Mouse (Mus musculus) lung, embryonic 16.5 days (tissue): Measurements from ENCODE around the gene Aes. TPM values are rescaled to one million over a fixed set of nuclear protein-coding genes. Genes with fewer than 3 reads are reported as not detected.
A peak's percentile ranks its signal among the peaks of the same experiment; 100 is the strongest.

Experiments
- ATAC-seq: fragments of 200-750 bp; cut with Nextera tagmentation; 2 replicates; pipeline ENCODE4 v1.8.0; 2017; ENCODE audit warnings: low read depth, mild to moderate bottlenecking, moderate library complexity
- H3K27ac ChIP-seq: fragments of 300-500 bp; sonication (generic); 2 replicates; pipeline ENCODE4 v1.5.1; 2014; ENCODE audit warnings: mild to moderate bottlenecking, control low read depth, low read length
- H3K27me3 ChIP-seq: fragments of 300-500 bp; sonication (generic); 2 replicates; pipeline ENCODE4 v1.6.1; 2014; ENCODE audit warnings: low read depth, low read length, mixed read lengths; ENCODE audit not compliant: control insufficient read depth, insufficient read depth
- H3K36me3 ChIP-seq: fragments of 300-500 bp; sonication (generic); 2 replicates; pipeline ENCODE4 v1.6.1; 2014; ENCODE audit warnings: low read length; ENCODE audit not compliant: control insufficient read depth, insufficient read depth
- H3K4me1 ChIP-seq: fragments of 300-500 bp; sonication (generic); replicated peaks from 2 replicates; pipeline ENCODE4 v1.6.1; 2014; ENCODE audit warnings: low read length, mixed read lengths; ENCODE audit not compliant: control insufficient read depth, insufficient read depth
- H3K4me2 ChIP-seq: fragments of 300-500 bp; sonication (generic); 2 replicates; pipeline ENCODE4 v1.6.1; 2014; ENCODE audit warnings: low read depth, low read length, control low read depth
- H3K4me3 ChIP-seq: fragments of 300-500 bp; sonication (generic); 2 replicates; pipeline ENCODE4 v1.5.1; 2014; ENCODE audit warnings: mild to moderate bottlenecking, low read length, control low read depth
- H3K9ac ChIP-seq: fragments of 300-500 bp; sonication (generic); 2 replicates; pipeline ENCODE4 v1.6.1; 2014; ENCODE audit warnings: low read length, control low read depth
- H3K9me3 ChIP-seq: fragments of 300-500 bp; sonication (generic); 2 replicates; pipeline ENCODE4 v1.6.1; 2016; ENCODE audit warnings: low read length; ENCODE audit not compliant: control insufficient read depth
- WGBS: fragments of 180-500 bp; shearing (Covaris S2); extraction: QIAGEN DNeasy Blood & Tissue Kit; methylation state at CpG from one replicate; pipeline ENCODE4 v1.1.7; 2014; 5-methylcytosine and 5-hydroxymethylcytosine counted together
- polyA plus RNA-seq: library from polyadenylated mRNA; unstranded; fragments of >200 nt; fragmentation: Nextera tagmentation; extraction: Ambion mirVana; gene quantifications from 2 replicates; pipeline ENCODE4 v1.2.1, GENCODE M21; 2015

Aes gene
- polyA plus RNA-seq, 1 experiment from 2014 or later, result 416 TPM

GRCm38 (mm10) chr10:81605666-81605973 is 46.3 kb downstream of the Aes start:
- 0 out of 2 replicates have a peak, but pooled peaks have one; percentile 3 for ATAC-seq
- Histone ChIP-seq H3K9ac (peak overlapping the region; percentile 66), H3K4me1 (peaks cover 21% of the 10 kb centered on the region), H3K4me2 (peak overlapping the region; percentile 67), H3K4me3 (peak overlapping the region; percentile 53), H3K27me3 (no peaks in the 10 kb centered on the region), H3K9me3 (no peaks in the 10 kb centered on the region), H3K27ac (peak overlapping the region; percentile 91), H3K36me3 (no peaks in the 10 kb centered on the region)
- 2% methylated on average over 14 of the region's 14 CpGs for WGBS

DNA sequence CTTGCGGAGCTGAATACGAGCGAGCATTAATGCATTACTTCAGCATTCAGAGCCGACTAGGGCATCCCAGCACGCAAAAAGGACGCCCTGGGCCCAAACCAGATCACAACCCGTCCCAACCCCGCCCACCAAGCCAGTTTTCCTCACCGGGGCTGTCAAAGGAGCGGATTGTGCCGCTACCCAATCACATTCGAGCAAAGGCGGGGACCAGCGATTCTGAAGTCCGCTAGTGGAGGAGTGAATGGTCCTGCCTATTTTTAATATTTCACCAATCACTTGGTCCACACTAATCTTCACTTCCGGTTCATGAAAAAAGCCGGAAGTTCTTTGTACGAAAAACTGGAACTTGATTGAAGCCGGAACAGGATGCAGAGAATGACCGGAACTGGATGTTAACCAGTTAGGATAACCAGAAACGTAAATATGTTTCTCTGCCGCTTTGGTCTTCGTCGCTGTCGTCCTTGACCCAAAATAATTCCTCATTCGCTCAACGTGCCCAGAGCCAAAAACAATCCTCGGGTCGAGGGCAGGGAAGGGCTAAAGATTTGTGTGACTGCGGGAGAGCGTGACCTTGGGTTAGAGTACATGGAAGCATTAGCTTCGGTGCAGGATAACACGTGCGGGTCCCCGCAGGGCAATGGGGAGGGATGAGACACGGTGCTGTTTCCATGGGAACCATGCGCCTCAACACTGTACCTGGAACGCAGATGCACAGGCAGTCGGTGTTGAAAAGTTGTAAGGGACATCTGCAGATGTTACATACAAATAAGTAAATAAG is 46.9 kb downstream of the Aes start, which contains the start of gene BC025920:
BC025920 (plus strand) TSS at position 297 of the 778 bp plus-strand sequence.
- Histone ChIP-seq H3K9me3 (no peaks in the 10 kb centered on the region), H3K27me3 (no peaks in the 10 kb centered on the region), H3K4me2 (peak within 1 kb of the TSS; percentile 69), H3K4me3 (peak within 1 kb of the TSS; percentile 58), H3K36me3 (no peaks in the 10 kb centered on the region), H3K9ac (peak within 1 kb of the TSS; percentile 66), H3K27ac (peak within 1 kb of the TSS; percentile 91), H3K4me1 (peaks cover 19% of the 10 kb centered on the region)
- WGBS, result under 1% methylated on average over 39 of the region's 39 CpGs
- ATAC-seq, result peak; percentile 90

DNA sequence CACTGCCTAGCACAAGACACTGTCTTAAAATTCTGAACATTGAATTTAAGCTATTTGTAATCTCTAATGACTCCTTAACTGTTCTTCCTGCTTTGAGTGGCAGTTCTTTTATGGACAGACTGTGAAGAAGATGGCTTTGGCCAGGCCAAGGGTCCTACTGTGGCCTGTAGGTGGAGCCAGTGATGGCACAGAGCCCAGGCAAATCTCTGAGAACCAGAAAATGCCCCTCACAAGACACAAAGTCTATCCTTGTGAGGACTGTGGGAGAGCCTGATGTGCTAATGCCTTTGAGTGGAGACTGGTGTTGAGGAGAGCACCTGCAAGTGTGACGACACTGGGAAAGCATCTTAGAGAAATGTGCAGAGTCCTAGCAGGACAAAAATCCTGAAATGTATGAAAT is 49.0 kb downstream of the Aes start:
- ATAC-seq, result no peak
- no peaks in the 10 kb centered on the region for H3K9me3 ChIP-seq
- H3K4me1 ChIP-seq, result peaks cover 4% of the 10 kb centered on the region
- H3K27me3 ChIP-seq, result no peaks in the 10 kb centered on the region
- H3K4me3 ChIP-seq, result no peak overlapping the region
- H3K4me2 ChIP-seq, result no peak overlapping the region
- no peak overlapping the region for H3K27ac ChIP-seq
- WGBS, result 82% methylated on average over 1 of the region's 1 CpGs
- no peaks in the 10 kb centered on the region for H3K36me3 ChIP-seq
- no peak overlapping the region for H3K9ac ChIP-seq

DNA sequence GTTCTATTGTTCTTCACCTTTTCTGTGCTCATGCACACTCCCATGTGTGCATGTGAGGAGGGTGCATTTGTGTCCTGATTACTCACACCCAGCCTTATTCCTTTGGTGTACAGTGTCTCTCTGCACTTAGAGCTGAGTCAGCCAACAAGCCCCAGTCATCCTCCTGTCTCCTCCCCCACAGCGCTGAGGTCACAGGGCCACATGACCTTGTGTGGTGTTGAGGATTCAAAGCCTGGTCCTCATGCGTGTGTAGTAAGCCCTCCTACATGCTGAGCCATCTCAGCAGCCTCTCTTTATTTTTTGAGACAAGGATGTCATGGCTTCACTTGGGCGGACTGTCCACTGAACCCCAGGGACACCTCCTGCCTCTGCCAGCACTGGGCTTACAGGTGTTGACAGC is 53.5 kb downstream of the Aes start:
- H3K4me1 ChIP-seq, result 0 out of 2 replicates have a peak, but pooled peaks cover 2% of the 10 kb centered on the region
- ATAC-seq, result no peak
- no peak overlapping the region for H3K4me3 ChIP-seq
- 63% methylated on average over 3 of the region's 3 CpGs for WGBS
- H3K9me3 ChIP-seq, result no peaks in the 10 kb centered on the region
- H3K27ac ChIP-seq, result no peak overlapping the region
- H3K36me3 ChIP-seq, result no peaks in the 10 kb centered on the region
- H3K9ac ChIP-seq, result no peak overlapping the region
- H3K4me2 ChIP-seq, result no peak overlapping the region
- no peaks in the 10 kb centered on the region for H3K27me3 ChIP-seq

DNA sequence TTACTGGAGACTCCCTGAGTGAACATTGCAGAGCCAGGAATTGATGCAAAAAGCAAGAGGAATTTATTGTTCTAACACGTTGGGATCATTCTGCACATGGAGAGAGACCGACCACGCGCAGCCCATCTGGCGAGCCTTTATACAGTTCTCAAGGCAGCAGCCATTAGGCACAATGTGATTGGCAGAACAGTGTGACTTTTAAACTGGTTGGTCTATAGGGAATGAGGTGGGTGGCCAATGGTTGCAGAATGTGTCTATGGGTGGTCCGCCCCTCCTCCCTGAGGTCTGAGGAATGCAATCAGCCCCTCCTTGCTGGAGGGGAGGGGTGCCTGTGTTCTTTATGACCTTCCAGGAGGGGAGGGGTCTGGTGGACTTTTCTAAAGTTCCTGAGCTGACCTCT is 56.2 kb downstream of the Aes start:
- ATAC-seq, result peak; percentile 39

More for the DNA sequence above, 56.2 kb downstream of the Aes start:
- 39% methylated on average over 6 of the region's 6 CpGs for WGBS
- H3K4me3 ChIP-seq, result no peak overlapping the region
- no peak overlapping the region for H3K27ac ChIP-seq
- H3K4me1 ChIP-seq, result 0 out of 2 replicates have a peak, but pooled peaks cover 2% of the 10 kb centered on the region
- H3K9ac ChIP-seq, result no peak overlapping the region
- no peaks in the 10 kb centered on the region for H3K36me3 ChIP-seq
- H3K9me3 ChIP-seq, result peaks cover 3% of the 10 kb centered on the region; the same call in 1 of the 2 replicates
- no peaks in the 10 kb centered on the region for H3K27me3 ChIP-seq
- no peak overlapping the region for H3K4me2 ChIP-seq

Other genes starting within 250 kb of the Aes start
- gene Cactin, start 238.4 kb upstream of the Aes start, polyA plus RNA-seq, result 36.6 and 37.9 TPM in 2 replicates
- 18.6 and 19.6 TPM in 2 replicates for gene Tbxa2r, start 230.8 kb upstream of the Aes start, polyA plus RNA-seq
- gene Gipc3, start 216.2 kb upstream of the Aes start, polyA plus RNA-seq, result 0.05 and 0.10 TPM in 2 replicates
- gene Hmg20b, start 209.0 kb upstream of the Aes start, polyA plus RNA-seq, result 90.6 and 93.2 TPM in 2 replicates
- 13.7 and 13.9 TPM in 2 replicates for gene Mfsd12, start 202.0 kb upstream of the Aes start, polyA plus RNA-seq
- gene 4930404N11Rik, start 193.7 kb upstream of the Aes start, polyA plus RNA-seq, result 2.0 and 2.2 TPM in 2 replicates
- gene Fzr1, start 181.0 kb upstream of the Aes start, polyA plus RNA-seq, result 95.4 and 105 TPM in 2 replicates
- 71.4 and 73.1 TPM in 2 replicates for gene Dohh, start 175.1 kb upstream of the Aes start, polyA plus RNA-seq
- 3.0 and 3.1 TPM in 2 replicates for gene Gm48551, start 175.0 kb upstream of the Aes start, polyA plus RNA-seq
- 1.2 and 1.7 TPM in 2 replicates for gene Gm48552, start 170.5 kb upstream of the Aes start, polyA plus RNA-seq
- gene Smim24, start 166.4 kb upstream of the Aes start, polyA plus RNA-seq, result 7.9 and 9.0 TPM in 2 replicates
- 92.5 and 106 TPM in 2 replicates for gene Nfic, start 103.9 kb upstream of the Aes start, polyA plus RNA-seq
- 0.40 and 0.67 TPM in 2 replicates for gene Celf5, start 76.8 kb upstream of the Aes start, polyA plus RNA-seq
- gene Ncln, start 63.1 kb upstream of the Aes start, polyA plus RNA-seq, result 82.9 and 83.6 TPM in 2 replicates
- 2.8 and 4.1 TPM in 2 replicates for gene S1pr4, start 59.4 kb upstream of the Aes start, polyA plus RNA-seq
- gene Gna15, start 35.3 kb upstream of the Aes start, polyA plus RNA-seq, result 1.8 and 2.2 TPM in 2 replicates
- gene Gna11, start 14.3 kb upstream of the Aes start, polyA plus RNA-seq, result 68.7 and 70.9 TPM in 2 replicates
- gene Tle2, start 15.1 kb downstream of the Aes start, polyA plus RNA-seq, result 51.2 and 53.3 TPM in 2 replicates
- gene Tle6, start 41.6 kb downstream of the Aes start, polyA plus RNA-seq, result 30.1 and 33.8 TPM in 2 replicates
- gene BC025920, start 46.8 kb downstream of the Aes start, polyA plus RNA-seq, result 0.24 and 0.98 TPM in 2 replicates
- 38.0 and 40.0 TPM in 2 replicates for gene Sirt6, start 68.3 kb downstream of the Aes start, polyA plus RNA-seq
- 8.5 and 9.2 TPM in 2 replicates for gene Ankrd24, start 69.1 kb downstream of the Aes start, polyA plus RNA-seq
- 4.8 and 5.0 TPM in 2 replicates for gene Gm10778, start 89.6 kb downstream of the Aes start, polyA plus RNA-seq
- 18.5 and 20.9 TPM in 2 replicates for gene Zfp433, start 145.3 kb downstream of the Aes start, polyA plus RNA-seq
- gene Gm3055, start 211.7 kb downstream of the Aes start, polyA plus RNA-seq, result 10.2 and 10.6 TPM in 2 replicates